Mouse (Mus musculus) macrophage (primary cell): ENCODE results near the gene Crbn. TPM values are rescaled to one million over a fixed set of nuclear protein-coding genes. Genes with fewer than 3 reads are reported as not detected.
A peak's percentile ranks its signal among the peaks of the same experiment; 100 is the strongest.

ENCODE experiments used
- H3K27ac ChIP-seq: fragments of 350-480 bp; formaldehyde crosslinking; 2 replicates; pipeline ENCODE4 v1.9.0; 2021
- H3K36me3 ChIP-seq: fragments of 350-480 bp; formaldehyde crosslinking; 2 replicates; pipeline ENCODE4 v1.9.0; 2021; ENCODE audit errors: inconsistent target
- H3K4me3 ChIP-seq: fragments of 350-480 bp; formaldehyde crosslinking; 2 replicates; pipeline ENCODE4 v1.9.0; 2021; ENCODE audit errors: inconsistent target
- H3K79me2 ChIP-seq: fragments of 350-480 bp; formaldehyde crosslinking; 2 replicates; pipeline ENCODE4 v1.9.0; 2021; ENCODE audit errors: inconsistent target
- WGBS: methylation state at CpG from one replicate; pipeline ENCODE4 v1.1.7; 2026; ENCODE audit warnings: inconsistent platforms; ENCODE audit not compliant: missing documents; 5-methylcytosine and 5-hydroxymethylcytosine counted together
- polyA plus RNA-seq: library from polyadenylated mRNA; stranded (reverse); fragments of 250-400 nt; gene quantifications from 3 replicates; pipeline ENCODE4 v1.2.4, GENCODE M21; 2018; ENCODE audit warnings: inconsistent platforms

Gene Crbn
- polyA plus RNA-seq, 1 experiment from 2014 or later, result 26.6 TPM

GRCm38 (mm10) chr6:106792486-106792885, 7.4 kb downstream of the Crbn start:
- H3K36me3 ChIP-seq, result peaks cover 25% of the 10 kb centered on the region; the same call in 1 of the 2 replicates
- H3K27ac ChIP-seq, result no peak overlapping the region
- peaks cover 40% of the 10 kb centered on the region for H3K79me2 ChIP-seq
- no peak overlapping the region for H3K4me3 ChIP-seq
- WGBS, result 92% methylated on average over 5 of the region's 5 CpGs

DNA sequence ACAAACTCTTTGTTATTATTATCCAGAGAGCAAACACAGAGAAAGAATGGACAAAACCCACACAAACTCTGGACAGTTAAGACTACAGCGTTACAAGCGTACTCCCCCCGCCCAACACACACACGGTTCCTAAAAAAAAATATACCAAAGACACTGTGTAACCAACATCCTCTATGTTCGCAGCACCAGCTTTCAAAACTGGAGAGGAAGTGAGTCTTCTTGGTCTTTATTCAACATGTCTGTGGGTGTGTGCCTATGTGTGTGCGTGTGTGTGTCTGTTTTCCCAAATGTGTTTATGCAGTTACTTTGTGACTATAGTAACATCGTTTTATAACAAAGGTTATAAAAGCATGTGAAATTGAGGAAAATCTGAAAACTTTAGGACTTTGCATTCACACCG, 8.4 kb downstream of the Crbn start:
- H3K4me3 ChIP-seq, result no peak overlapping the region
- 65% methylated on average over 8 of the region's 8 CpGs for WGBS
- no peak overlapping the region for H3K27ac ChIP-seq
- peaks cover 25% of the 10 kb centered on the region; the same call in 1 of the 2 replicates for H3K36me3 ChIP-seq
- H3K79me2 ChIP-seq, result peaks cover 29% of the 10 kb centered on the region; the same call in 1 of the 2 replicates

- 88% methylated on average over 3 of the region's 3 CpGs for WGBS
- Histone ChIP-seq H3K36me3 (peaks cover 33% of the 10 kb centered on the region), H3K4me3 (no peak overlapping the region), H3K79me2 (peaks cover 6% of the 10 kb centered on the region; the same call in 1 of the 2 replicates), H3K27ac (no peak overlapping the region)
These were observed 12.7 kb downstream of the Crbn start for GRCm38 (mm10) chr6:106787138-106787537.

- WGBS, result 44% methylated on average over 4 of the region's 4 CpGs
- H3K27ac ChIP-seq, result no peak overlapping the region
- peaks cover 36% of the 10 kb centered on the region for H3K79me2 ChIP-seq
- peaks cover 29% of the 10 kb centered on the region for H3K36me3 ChIP-seq
- H3K4me3 ChIP-seq, result peak overlapping the region; percentile 96
These were observed 29.8 kb downstream of the Crbn start for GRCm38 (mm10) chr6:106770046-106770445.

GRCm38 (mm10) chr6:106769290-106769866, 30.5 kb downstream of the Crbn start:
- Histone ChIP-seq H3K27ac (peak overlapping the region; percentile 54), H3K4me3 (peak overlapping the region; percentile 96), H3K79me2 (peaks cover 36% of the 10 kb centered on the region), H3K36me3 (peaks cover 26% of the 10 kb centered on the region)
- WGBS, result 2% methylated on average over 33 of the region's 33 CpGs

- 7% methylated on average over 35 of the region's 35 CpGs for WGBS
- peak within 1 kb of the TSS; percentile 54 for H3K27ac ChIP-seq
- peak within 1 kb of the TSS; percentile 96 for H3K4me3 ChIP-seq
- H3K79me2 ChIP-seq, result peaks cover 36% of the 10 kb centered on the region
- H3K36me3 ChIP-seq, result peaks cover 25% of the 10 kb centered on the region
These were observed 31.1 kb downstream of the Crbn start, which contains the start of gene Trnt1 for GRCm38 (mm10) chr6:106768640-106769289. TSS of gene Trnt1 (plus strand) at chr6:106769120.

GRCm38 (mm10) chr6:106766774-106767173, 33.1 kb downstream of the Crbn start:
- H3K36me3 ChIP-seq, result 0 out of 2 replicates have a peak, but pooled peaks cover 6% of the 10 kb centered on the region
- peaks cover 28% of the 10 kb centered on the region for H3K79me2 ChIP-seq
- no peak overlapping the region for H3K4me3 ChIP-seq
- WGBS, result 87% methylated on average over 4 of the region's 4 CpGs
- H3K27ac ChIP-seq, result no peak overlapping the region

DNA sequence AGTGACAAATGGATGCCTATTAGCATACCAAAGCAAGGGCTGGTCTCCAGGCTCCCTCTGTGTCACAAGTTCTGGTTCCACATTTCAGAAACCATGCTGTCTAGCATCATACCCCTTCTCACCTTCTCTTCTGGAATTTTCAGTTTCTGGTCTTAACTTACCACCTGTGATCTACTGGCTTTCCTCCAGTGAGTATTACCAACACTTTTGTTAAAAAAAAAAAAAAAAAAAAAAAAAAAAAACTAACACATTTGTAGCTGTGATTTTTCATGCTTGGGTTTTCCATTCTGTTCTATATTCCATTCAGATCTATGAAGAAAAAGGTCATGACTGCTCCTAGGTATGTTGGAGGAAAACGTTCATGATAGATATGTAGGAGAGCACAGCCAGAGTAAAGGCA, 34.0 kb downstream of the Crbn start:
- Histone ChIP-seq H3K79me2 (peaks cover 19% of the 10 kb centered on the region), H3K36me3 (no peaks in the 10 kb centered on the region), H3K27ac (no peak overlapping the region), H3K4me3 (no peak overlapping the region)
- 60% methylated on average over 1 of the region's 1 CpGs for WGBS

DNA sequence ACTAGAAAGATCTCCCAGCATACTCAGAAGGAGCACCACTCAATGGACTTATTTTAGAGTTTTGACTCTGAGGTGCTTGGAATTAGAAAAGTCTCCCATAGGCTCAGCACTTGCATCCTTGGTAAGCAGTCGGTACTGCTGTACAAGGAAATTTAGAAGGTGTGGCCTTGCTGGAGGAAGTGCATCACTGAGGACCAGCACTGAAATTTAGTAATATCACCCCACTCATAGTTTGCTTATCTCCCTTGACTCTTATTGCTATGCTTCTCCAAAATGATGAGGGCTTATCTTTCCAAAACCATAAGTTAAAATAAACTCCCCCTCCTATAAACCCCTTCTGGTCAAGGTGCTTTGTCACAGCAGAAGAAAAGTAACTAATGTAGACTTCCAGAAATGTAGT, 38.4 kb downstream of the Crbn start:
- no peak overlapping the region for H3K27ac ChIP-seq
- WGBS, result 77% methylated on average over 1 of the region's 1 CpGs
- no peak overlapping the region for H3K4me3 ChIP-seq

DNA sequence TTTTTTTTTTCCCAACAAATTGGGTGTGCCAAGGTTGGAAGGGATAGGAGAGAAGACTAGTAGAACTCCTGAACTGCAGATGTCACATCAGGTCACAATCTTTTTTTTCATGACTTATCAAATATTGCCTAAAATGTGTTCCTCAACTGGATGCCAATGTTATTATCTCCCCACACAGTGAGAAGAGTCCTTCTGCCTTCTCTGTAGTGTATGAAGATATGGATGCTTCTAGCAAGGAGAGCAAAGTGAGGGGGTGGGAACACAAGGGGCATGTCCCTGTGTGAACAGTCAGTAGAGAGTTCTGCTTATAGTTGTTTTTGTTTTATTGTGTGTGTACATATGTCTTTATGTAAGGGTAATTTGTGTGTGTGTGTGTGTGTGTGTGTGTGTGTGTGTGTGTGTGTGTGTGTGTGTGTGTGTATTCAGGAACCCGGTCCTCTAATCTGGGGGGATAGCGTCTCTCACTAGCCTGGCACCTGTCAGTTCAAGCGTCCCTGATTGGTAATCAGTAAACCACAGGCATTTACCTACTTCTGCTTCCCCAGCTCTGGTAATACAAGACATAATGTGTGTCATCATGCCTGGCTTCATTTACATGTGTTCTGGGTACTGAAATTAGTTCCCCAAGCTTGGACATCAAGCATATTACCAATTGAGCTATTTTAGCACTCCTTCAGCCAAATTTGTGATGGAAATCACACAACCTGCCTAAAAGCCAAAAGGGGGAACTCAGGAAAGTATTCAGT, 39.2 kb downstream of the Crbn start:
- Histone ChIP-seq H3K79me2 (no peaks in the 10 kb centered on the region), H3K4me3 (no peak overlapping the region), H3K36me3 (no peaks in the 10 kb centered on the region), H3K27ac (no peak overlapping the region)
- WGBS, result 0% methylated on average over 1 of the region's 3 CpGs

More for the DNA sequence above, 38.4 kb downstream of the Crbn start:
- H3K79me2 ChIP-seq, result no peaks in the 10 kb centered on the region
- no peaks in the 10 kb centered on the region for H3K36me3 ChIP-seq

GRCm38 (mm10) chr6:106758299-106758698, 41.6 kb downstream of the Crbn start:
- no peak overlapping the region for H3K4me3 ChIP-seq
- no peaks in the 10 kb centered on the region for H3K36me3 ChIP-seq
- 64% methylated on average over 2 of the region's 3 CpGs for WGBS
- no peaks in the 10 kb centered on the region for H3K79me2 ChIP-seq
- H3K27ac ChIP-seq, result no peak overlapping the region

DNA sequence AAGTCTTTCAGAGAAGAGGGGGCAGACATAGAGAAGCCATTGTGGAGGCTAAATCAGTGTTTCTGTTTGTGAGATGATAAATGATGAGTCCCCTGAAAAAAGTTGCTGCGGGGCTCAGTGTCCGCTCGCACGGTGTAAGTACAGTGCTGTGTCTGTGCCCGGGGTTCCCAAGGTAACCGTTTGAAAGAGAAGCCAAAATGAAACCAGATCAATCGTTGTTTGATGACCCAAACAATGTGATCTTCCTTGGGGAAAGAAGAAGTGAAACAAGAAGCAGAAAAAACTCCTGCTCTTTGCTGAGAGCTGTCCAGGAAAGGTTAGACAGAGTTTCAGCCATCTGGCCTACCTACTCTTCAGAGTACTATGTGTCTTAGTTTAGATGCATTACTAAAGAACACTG, 49.6 kb downstream of the Crbn start:
- H3K36me3 ChIP-seq, result no peaks in the 10 kb centered on the region
- no peaks in the 10 kb centered on the region for H3K79me2 ChIP-seq
- WGBS, result 43% methylated on average over 7 of the region's 7 CpGs
- no peak overlapping the region for H3K27ac ChIP-seq
- no peak overlapping the region for H3K4me3 ChIP-seq

DNA sequence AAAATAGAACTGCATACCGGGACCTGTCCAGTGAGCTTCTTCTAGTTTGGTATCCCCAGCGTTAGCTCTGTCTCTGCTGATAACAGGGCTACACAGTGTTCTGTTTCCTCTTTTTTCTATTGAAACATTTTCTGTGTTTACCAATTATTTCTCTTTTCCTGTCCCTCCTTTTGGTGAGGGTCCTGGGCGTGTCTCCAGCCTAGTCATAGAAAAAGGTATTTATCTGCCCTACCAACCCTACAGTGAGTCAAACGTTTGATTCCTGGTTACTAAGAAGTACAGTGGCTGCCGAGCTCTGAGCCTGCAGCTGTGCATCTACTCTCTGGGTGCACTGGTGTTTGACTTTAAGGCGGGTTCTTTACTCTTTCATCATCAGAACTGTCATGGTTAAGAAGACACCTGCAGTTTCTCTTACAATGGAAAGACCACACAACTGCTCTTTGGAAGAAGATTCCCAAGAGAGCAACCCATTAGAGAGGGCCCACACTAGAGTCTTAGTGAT, 50.9 kb downstream of the Crbn start, which contains the start of gene Il5ra:
Gene Il5ra, minus strand, starts transcription at position 151 of the 502 bp plus-strand sequence.
- WGBS, result 24% methylated on average over 6 of the region's 6 CpGs

GRCm38 (mm10) chr6:106747804-106748203, 52.1 kb downstream of the Crbn start:
- H3K27ac ChIP-seq, result no peak overlapping the region
- H3K36me3 ChIP-seq, result no peaks in the 10 kb centered on the region
- no peaks in the 10 kb centered on the region for H3K79me2 ChIP-seq
- no peak overlapping the region for H3K4me3 ChIP-seq
- WGBS, result 90% methylated on average over 3 of the region's 3 CpGs

More for the DNA sequence above, 50.9 kb downstream of the Crbn start, which contains the start of gene Il5ra:
- Histone ChIP-seq H3K36me3 (no peaks in the 10 kb centered on the region), H3K79me2 (no peaks in the 10 kb centered on the region), H3K27ac (no peak within 1 kb of the TSS), H3K4me3 (no peak within 1 kb of the TSS)
